Mouse (Mus musculus) inflammation-experienced regulatory T-cells (primary cell): Measurements from ENCODE around the gene Chadl. TPM values are rescaled to one million over a fixed set of nuclear protein-coding genes. Genes with fewer than 3 reads are reported as not detected.

Experiments used
- polyA plus RNA-seq, 2 experiments: library from polyadenylated mRNA; unstranded; fragments of 100-300 nt; shearing (Covaris generic); gene quantifications; one replicate each; pipeline ENCODE4 v1.2.1; 2017

Gene Chadl
- 1 to 10 TPM; 1.6 to 7.7 TPM for polyA plus RNA-seq

GRCm38 (mm10) chr15:81697175-81697574, at the start of gene Chadl:
Gene Chadl (minus strand): TSS chr15:81697287.

GRCm38 (mm10) chr15:81744992-81745600, 48.0 kb upstream of the Chadl start, which contains the start of the genes Zc3h7b and Rangap1:
Gene Zc3h7b (plus strand): TSS chr15:81745057.
Gene Rangap1 (minus strand): TSS chr15:81745530.

GRCm38 (mm10) chr15:81663697-81664561, 33.2 kb downstream of the Chadl start, which contains the start of gene L3mbtl2:
Gene L3mbtl2 (plus strand): TSS chr15:81663889.

Other genes with a start within 250 kb of the Chadl start
- 100 to 1,000 TPM; 304 to 319 TPM for gene Rbx1, start 231.0 kb downstream of the Chadl start, polyA plus RNA-seq
- gene Ep300, start 111.9 kb downstream of the Chadl start, polyA plus RNA-seq: 10 to 100 TPM; 40.4 to 41.4 TPM
- gene L3mbtl2, start 33.4 kb downstream of the Chadl start, polyA plus RNA-seq: 10 to 100 TPM; 30.3 to 32.3 TPM
- 1 to 10 TPM; 6.9 to 7.0 TPM for gene Zc3h7b, start 47.8 kb upstream of the Chadl start, polyA plus RNA-seq
- gene Rangap1, start 48.2 kb upstream of the Chadl start, polyA plus RNA-seq: 10 to 100 TPM; 73.0 to 76.2 TPM
- gene Tef, start 105.1 kb upstream of the Chadl start, polyA plus RNA-seq: 10 to 100 TPM; 30.5 to 32.8 TPM
- 10 to 100 TPM; 75.8 to 78.2 TPM for gene Tob2, start 161.5 kb upstream of the Chadl start, polyA plus RNA-seq
- gene Phf5a, start 174.6 kb upstream of the Chadl start, polyA plus RNA-seq: 10 to 100 TPM; 83.1 to 92.8 TPM
- gene Aco2, start 175.0 kb upstream of the Chadl start, polyA plus RNA-seq: 100 to 1,000 TPM; 122 to 127 TPM
- gene Polr3h, start 229.0 kb upstream of the Chadl start, polyA plus RNA-seq: 10 to 100 TPM; 53.2 to 55.8 TPM
- gene Csdc2, start 239.5 kb upstream of the Chadl start, polyA plus RNA-seq: under 1 TPM in 1 of 2 experiments, not detected in 1; 0.27 TPM